Mouse (Mus musculus) T-helper 1 cell (primary cell): ENCODE measurements around the gene Shld1.

Experiments used
- in situ Hi-C: fragments of 300-600 bp; cut with MboI, MseI; formaldehyde crosslinking; loops from one replicate; pipeline ENCODE4 v1.15.1; 2025; ENCODE audit warnings: high pct_unique_total_duplicates

The Shld1 gene

GRCm38 (mm10) chr2:132720921-132721566, 34.3 kb downstream of the Shld1 start:
- in situ Hi-C loops, result loop anchor here (25.0 kb wide), 1 partner anchor 409 kb away; no protein-coding TSS in a partner anchor

GRCm38 (mm10) chr2:132721844-132722243, 35.1 kb downstream of the Shld1 start:
- in situ Hi-C loops, result loop anchor here (25.0 kb wide), 1 partner anchor 410 kb away; no protein-coding TSS in a partner anchor

GRCm38 (mm10) chr2:132723958-132724431, 37.3 kb downstream of the Shld1 start:
- in situ Hi-C loops, result loop anchor here (25.0 kb wide), 1 partner anchor 412 kb away; no protein-coding TSS in a partner anchor

GRCm38 (mm10) chr2:132724561-132724960, 37.8 kb downstream of the Shld1 start:
- in situ Hi-C loops, result loop anchor here (25.0 kb wide), 1 partner anchor 412 kb away; no protein-coding TSS in a partner anchor

GRCm38 (mm10) chr2:132725376-132725905, 38.7 kb downstream of the Shld1 start:
- in situ Hi-C loops, result no loop called here

- in situ Hi-C loops, result no loop called here
Measured at GRCm38 (mm10) chr2:132726156-132726555, 39.4 kb downstream of the Shld1 start.

GRCm38 (mm10) chr2:132732940-132733339, 46.2 kb downstream of the Shld1 start:
- in situ Hi-C loops, result no loop called here

- in situ Hi-C loops, result no loop called here
Measured at GRCm38 (mm10) chr2:132733603-132734573, 47.2 kb downstream of the Shld1 start.

GRCm38 (mm10) chr2:132738816-132739432, 52.2 kb downstream of the Shld1 start:
- in situ Hi-C loops, result no loop called here

GRCm38 (mm10) chr2:132741862-132742347, 55.2 kb downstream of the Shld1 start:
- in situ Hi-C loops, result no loop called here

GRCm38 (mm10) chr2:132744866-132745265, 58.1 kb downstream of the Shld1 start:
- in situ Hi-C loops, result no loop called here

- in situ Hi-C loops, result no loop called here
Measured at GRCm38 (mm10) chr2:132746108-132746507, 59.4 kb downstream of the Shld1 start.

- in situ Hi-C loops, result no loop called here
Measured at GRCm38 (mm10) chr2:132750726-132751125, 64.0 kb downstream of the Shld1 start.

GRCm38 (mm10) chr2:132751141-132752066, 64.7 kb downstream of the Shld1 start:
- in situ Hi-C loops, result no loop called here

GRCm38 (mm10) chr2:132752398-132752797, 65.7 kb downstream of the Shld1 start:
- in situ Hi-C loops, result no loop called here

- in situ Hi-C loops, result no loop called here
Measured at GRCm38 (mm10) chr2:132753137-132753536, 66.4 kb downstream of the Shld1 start.

- in situ Hi-C loops, result no loop called here
Measured at GRCm38 (mm10) chr2:132757911-132758310, 71.2 kb downstream of the Shld1 start.

GRCm38 (mm10) chr2:132770822-132771221, 84.1 kb downstream of the Shld1 start:
- in situ Hi-C loops, result no loop called here

GRCm38 (mm10) chr2:132780978-132781377, 94.2 kb downstream of the Shld1 start, which contains the start of gene Chgb:
Chgb (plus strand) TSS chr2:132781278.
- in situ Hi-C loops, result no loop called here

GRCm38 (mm10) chr2:132781439-132782068, 94.8 kb downstream of the Shld1 start:
- in situ Hi-C loops, result no loop called here
